ENCODE assay signal across 10 mouse cellular contexts in the genomic region with DNA sequence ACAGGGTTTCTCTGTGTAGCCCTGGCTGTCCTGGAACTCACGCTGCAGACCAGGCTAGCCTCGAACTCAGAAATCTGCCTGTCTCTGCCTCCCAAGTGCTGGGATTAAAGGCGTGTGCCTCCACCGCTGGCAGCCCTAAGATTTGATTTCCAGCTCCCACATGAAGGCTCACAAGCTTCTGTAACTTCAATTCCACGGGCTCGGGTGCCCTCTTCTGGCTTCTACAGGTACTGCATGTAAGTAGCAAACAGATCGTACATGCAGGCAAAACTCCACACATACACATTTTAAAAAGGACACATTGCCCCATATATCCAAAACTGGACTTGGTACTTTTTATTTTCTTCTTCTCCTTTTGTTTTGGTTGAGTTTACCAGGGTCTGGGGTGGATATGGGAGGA. TPM values are rescaled to one million over a fixed set of nuclear protein-coding genes. Genes with fewer than 3 reads are reported as not detected.
DNase-seq lines count a peak whose midpoint lies in the region; ATAC-seq and TF ChIP-seq lines count a peak whose summit lies in the region.
"Had no signal": no experiment of that assay in that cellular context is flagged by ENCODE, and none has a peak within 500 bp of the region (broad histone marks: within the 10 kb centered on the region; RNA-seq: fewer than 3 reads in every experiment).

No protein-coding gene starts in this region.

- no peak for TF ChIP-seq EP300 in ES-Bruce4 (IDR thresholded peaks at IDR 0.05; ENCODE audit: insufficient read depth, low read depth, low read length)

- no peaks in the 10 kb centered on the region for H3K27me3 ChIP-seq in kidney, postnatal 0 days (ENCODE audit: insufficient read depth, low read length)
- H3K27me3 ChIP-seq in ES-Bruce4 (ENCODE audit: control insufficient read depth, insufficient read depth, low read length, poor library complexity, severe bottlenecking), result no peaks in the 10 kb centered on the region

- H3K4me2 ChIP-seq in kidney, postnatal 0 days (ENCODE audit: low read length), result no peak overlapping the region

- TF ChIP-seq POLR2A in ES-Bruce4 (IDR thresholded peaks at IDR 0.05; ENCODE audit: insufficient read depth, low read length), result no peak

- 47% methylated on average over 7 of the region's 7 CpGs for WGBS in kidney, postnatal 0 days

- no peak overlapping the region for H3K4me3 ChIP-seq in kidney, postnatal 0 days (replicated peaks; ENCODE audit: low read depth, low read length)
- H3K4me3 ChIP-seq in ES-Bruce4 (ENCODE audit: low read depth, low read length), result no peak overlapping the region
- H3K4me3 ChIP-seq: erythroblast, embryonic 14.5 days had no signal

- no peak for DNase-seq in kidney, postnatal 0 days (ENCODE audit: low spot score)
- DNase-seq in kidney, postnatal 10 days, result no peak
- peak; percentile 41 for DNase-seq in A20 (ENCODE audit: low read depth, low spot score)
- no peak for DNase-seq in adrenal gland, adult (ENCODE audit: inconsistent age in 2 of 2, low spot score in 1 of 2)
- DNase-seq in frontal cortex, postnatal 36 days (ENCODE audit: low spot score in 2 of 2), result no peak

- H3K9me3 ChIP-seq in kidney, postnatal 0 days (replicated peaks; ENCODE audit: low read length), result no peaks in the 10 kb centered on the region
- no peaks in the 10 kb centered on the region for H3K9me3 ChIP-seq in ES-Bruce4 (replicated peaks; ENCODE audit: control insufficient read depth, insufficient read depth, low read length, poor library complexity, severe bottlenecking)

- no peak overlapping the region for H3K9ac ChIP-seq in kidney, postnatal 0 days (ENCODE audit: low read depth, low read length)
- H3K9ac ChIP-seq in ES-Bruce4 (ENCODE audit: low read depth, poor library complexity, severe bottlenecking), result no peak overlapping the region

- TF ChIP-seq CTCF in kidney, postnatal 0 days (IDR thresholded peaks at IDR 0.05; ENCODE audit: low read depth), result peak; percentile 48
- TF ChIP-seq CTCF in ES-Bruce4 (IDR thresholded peaks at IDR 0.05; ENCODE audit: low read depth, low read length), result peak; percentile 23

- H3K36me3 ChIP-seq in kidney, postnatal 0 days (ENCODE audit: insufficient read depth, low read length), result no peaks in the 10 kb centered on the region
- no peaks in the 10 kb centered on the region for H3K36me3 ChIP-seq in ES-Bruce4 (ENCODE audit: control insufficient read depth, insufficient read depth, low read length, poor library complexity, severe bottlenecking)

- no peak overlapping the region for H3K27ac ChIP-seq in kidney, postnatal 0 days
- no peak overlapping the region for H3K27ac ChIP-seq in ES-Bruce4 (ENCODE audit: insufficient read depth, low read length)

- no peaks in the 10 kb centered on the region for H3K4me1 ChIP-seq in kidney, postnatal 0 days (replicated peaks; ENCODE audit: insufficient read depth, low read length)
- H3K4me1 ChIP-seq in ES-Bruce4 (ENCODE audit: control insufficient read depth, insufficient read depth, low read length), result no peaks in the 10 kb centered on the region

- ATAC-seq in kidney, postnatal 0 days (replicated peaks; ENCODE audit: low FRiP score, low read depth), result no peak
- ATAC-seq in megakaryocyte progenitor cell, adult 5-6 weeks (replicated peaks; ENCODE audit: poor library complexity), result peak; percentile 64

RNA-seq across cellular contexts. Expression of gene Esx1, which starts 48.1 kb away (rescaled TPM):
- not detected in 2 replicates for polyA plus RNA-seq in kidney, postnatal 0 days (2015; fragmentation: Nextera tagmentation; extraction: Ambion mirVana)
- 15.6 and 18.6 TPM in 2 replicates for polyA plus RNA-seq in ES-Bruce4 (2011; ENCODE audit: insufficient read depth, insufficient read length, low read depth, missing spikeins)
- not detected in 2 replicates for total RNA-seq in megakaryocyte progenitor cell, adult 5-6 weeks (2015)
- not detected in 2 replicates for total RNA-seq in megakaryocyte progenitor cell, adult 5-6 weeks (2017)
- total RNA-seq: hematopoietic stem cell, adult 5-6 weeks had no signal
- polyA plus RNA-seq: erythroblast, embryonic 14.5 days; liver, embryonic 16.5 days had no signal

Comparison
In these comparisons a context has a peak if more than half of its experiments do, and no peak if none do; other contexts are left out.
1. RNA of gene Esx1, which starts 48.1 kb away (polyA plus RNA-seq): 15.6 to 18.6 TPM in ES-Bruce4; not detected in kidney, postnatal 0 days; every median in the first group is over 10 times any median in the second.